Mouse (Mus musculus): Measurements from ENCODE around the gene Mypn. TPM values are rescaled to one million over a fixed set of nuclear protein-coding genes. Genes with fewer than 3 reads are reported as not detected.

Mypn gene
- polyA plus RNA-seq, 1 experiment from 2014 or later = 0.08 TPM

DNA sequence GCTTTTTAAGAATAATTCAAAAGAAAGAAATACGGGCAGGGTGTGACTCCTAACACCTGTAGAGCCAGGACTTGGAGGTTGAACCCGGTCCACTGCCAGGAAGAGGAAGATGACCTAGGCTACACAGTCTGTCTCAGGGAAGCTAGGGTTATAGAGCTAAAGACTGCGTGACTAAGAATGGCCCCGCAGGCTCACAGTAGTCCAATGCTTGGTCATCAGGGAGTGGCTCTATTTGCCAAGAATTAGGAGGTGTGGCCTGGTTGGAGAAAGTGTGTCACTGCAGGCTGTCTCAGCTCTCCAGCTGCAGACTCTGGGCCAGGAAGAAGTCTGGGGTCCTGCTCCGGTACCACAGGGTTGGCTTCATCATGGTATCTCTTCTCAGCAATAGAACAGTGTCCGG is 32.9 kb upstream of the Mypn start:
- H3K4me1 ChIP-seq = no peaks in the 10 kb centered on the region
- no peaks in the 10 kb centered on the region for H3K9me3 ChIP-seq (replicated peaks)
- no peak overlapping the region for H3K27ac ChIP-seq
- H3K36me3 ChIP-seq = no peaks in the 10 kb centered on the region
- no peak overlapping the region for H3K4me3 ChIP-seq
- no peak for ATAC-seq (ENCODE audit: low FRiP score)
- no peak overlapping the region for H3K4me2 ChIP-seq (replicated peaks)
- no peak overlapping the region for H3K9ac ChIP-seq
- 92% methylated on average over 6 of the region's 6 CpGs for WGBS
- H3K27me3 ChIP-seq = no peaks in the 10 kb centered on the region

GRCm38 (mm10) chr10:63235889-63236288 is 32.1 kb upstream of the Mypn start:
- Histone ChIP-seq H3K36me3 (no peaks in the 10 kb centered on the region), H3K4me1 (no peaks in the 10 kb centered on the region), H3K9ac (no peak overlapping the region), H3K9me3 (replicated peaks) (no peaks in the 10 kb centered on the region), H3K27me3 (no peaks in the 10 kb centered on the region), H3K4me3 (no peak overlapping the region), H3K27ac (no peak overlapping the region), H3K4me2 (replicated peaks) (no peak overlapping the region)
- 82% methylated on average over 7 of the region's 8 CpGs for WGBS
- ATAC-seq (ENCODE audit: low FRiP score) = no peak

DNA sequence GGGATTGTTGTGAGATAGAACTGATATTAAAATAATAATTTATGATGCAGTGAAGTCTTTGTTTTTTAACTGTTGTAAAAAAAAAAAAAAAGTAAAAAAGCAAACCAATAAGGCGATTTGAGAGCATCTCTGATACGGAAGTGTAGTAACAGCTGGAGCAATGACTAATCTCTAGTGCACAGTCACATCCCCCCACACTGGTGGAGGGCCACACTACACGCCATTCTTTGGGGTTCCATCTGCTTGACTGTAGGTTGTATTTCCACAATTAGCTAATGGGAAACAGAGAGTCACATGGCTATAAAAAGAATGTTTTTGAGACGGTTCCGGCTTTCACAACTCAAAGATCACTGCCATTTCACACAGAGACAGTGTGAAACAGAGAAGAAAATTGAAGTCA is 30.4 kb upstream of the Mypn start:
- Histone ChIP-seq H3K4me3 (no peak overlapping the region), H3K36me3 (no peaks in the 10 kb centered on the region), H3K4me1 (no peaks in the 10 kb centered on the region), H3K9me3 (replicated peaks) (no peaks in the 10 kb centered on the region), H3K9ac (no peak overlapping the region), H3K4me2 (replicated peaks) (no peak overlapping the region), H3K27me3 (no peaks in the 10 kb centered on the region), H3K27ac (no peak overlapping the region)
- 88% methylated on average over 5 of the region's 5 CpGs for WGBS
- ATAC-seq (ENCODE audit: low FRiP score) = no peak

DNA sequence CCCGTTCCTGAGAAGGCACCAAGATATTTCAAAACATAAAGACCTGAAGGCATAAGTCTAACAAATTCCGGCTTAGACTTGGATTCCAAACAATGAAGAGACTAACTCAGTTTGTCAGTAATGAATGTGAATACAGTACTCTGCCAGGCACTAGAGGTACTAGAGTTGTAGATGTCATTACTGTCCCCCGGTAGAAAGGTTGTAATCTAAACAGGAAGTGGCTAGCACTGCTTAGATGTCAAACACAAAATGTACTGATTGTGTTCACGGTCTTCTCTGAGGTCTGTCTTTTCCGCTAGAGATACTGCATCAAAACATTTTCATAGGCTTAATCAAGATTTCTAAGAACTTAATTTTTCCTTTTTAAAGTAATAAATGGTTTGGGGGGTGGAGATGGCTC is 27.9 kb upstream of the Mypn start:
- no peak overlapping the region for H3K9ac ChIP-seq
- H3K9me3 ChIP-seq (replicated peaks) = no peaks in the 10 kb centered on the region
- no peaks in the 10 kb centered on the region for H3K4me1 ChIP-seq
- H3K4me2 ChIP-seq (replicated peaks) = no peak overlapping the region
- no peak for ATAC-seq (ENCODE audit: low FRiP score)
- no peak overlapping the region for H3K4me3 ChIP-seq
- H3K36me3 ChIP-seq = no peaks in the 10 kb centered on the region
- no peak overlapping the region for H3K27ac ChIP-seq
- no peaks in the 10 kb centered on the region for H3K27me3 ChIP-seq
- 82% methylated on average over 5 of the region's 5 CpGs for WGBS

DNA sequence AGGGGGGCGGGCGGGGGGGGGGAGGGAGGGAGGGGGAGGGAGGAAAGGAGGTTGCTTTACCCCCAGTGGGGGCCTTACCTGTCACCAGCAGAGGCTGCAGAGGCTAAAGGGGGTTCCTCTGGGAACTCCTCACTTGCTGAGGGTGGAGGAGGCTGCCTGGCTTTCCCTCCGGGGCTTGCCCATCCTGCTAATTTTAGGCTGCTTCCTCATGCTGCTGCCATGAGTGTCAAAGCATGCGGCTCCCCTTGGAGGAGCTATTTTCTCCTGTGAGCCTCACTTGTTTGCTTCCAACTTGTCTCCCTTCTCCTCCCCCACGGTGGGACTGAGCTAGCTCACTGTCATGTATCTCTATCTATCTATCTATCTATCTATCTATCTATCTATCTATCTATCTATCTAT is 27.1 kb upstream of the Mypn start:
- no peak overlapping the region for H3K27ac ChIP-seq
- no peaks in the 10 kb centered on the region for H3K36me3 ChIP-seq
- H3K9me3 ChIP-seq (replicated peaks) = no peaks in the 10 kb centered on the region
- ATAC-seq (ENCODE audit: low FRiP score) = no peak
- H3K4me1 ChIP-seq = no peaks in the 10 kb centered on the region
- H3K27me3 ChIP-seq = no peaks in the 10 kb centered on the region
- no peak overlapping the region for H3K4me3 ChIP-seq
- H3K9ac ChIP-seq = no peak overlapping the region
- H3K4me2 ChIP-seq (replicated peaks) = no peak overlapping the region
- WGBS = 61% methylated on average over 3 of the region's 5 CpGs

DNA sequence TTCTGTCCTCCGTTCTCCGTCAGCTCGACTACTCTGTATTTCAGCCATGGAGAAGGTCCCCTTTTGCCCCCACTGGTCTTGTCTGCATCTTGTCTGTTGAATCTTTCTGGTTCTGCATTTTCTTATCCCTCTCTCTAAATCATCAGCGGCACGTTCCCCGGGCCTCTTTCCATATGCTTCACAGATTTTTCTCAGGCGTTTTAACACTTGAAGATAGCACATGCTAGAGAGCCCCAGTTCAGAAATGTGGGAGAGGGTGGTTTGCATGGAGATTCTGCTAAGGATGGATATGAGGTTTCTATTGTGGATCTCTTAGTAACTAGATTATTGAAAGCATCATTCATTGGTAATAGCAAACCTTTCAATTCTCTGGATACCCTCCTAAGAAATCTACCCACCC is 26.5 kb upstream of the Mypn start:
- Histone ChIP-seq H3K36me3 (no peaks in the 10 kb centered on the region), H3K27ac (no peak overlapping the region), H3K4me1 (no peaks in the 10 kb centered on the region), H3K9me3 (replicated peaks) (no peaks in the 10 kb centered on the region), H3K27me3 (no peaks in the 10 kb centered on the region), H3K4me2 (replicated peaks) (no peak overlapping the region), H3K4me3 (no peak overlapping the region), H3K9ac (no peak overlapping the region)
- no peak for ATAC-seq (ENCODE audit: low FRiP score)
- WGBS = 82% methylated on average over 7 of the region's 7 CpGs

- Histone ChIP-seq H3K4me1 (no peaks in the 10 kb centered on the region), H3K4me3 (no peak overlapping the region), H3K27me3 (no peaks in the 10 kb centered on the region), H3K27ac (no peak overlapping the region), H3K36me3 (no peaks in the 10 kb centered on the region), H3K4me2 (replicated peaks) (no peak overlapping the region), H3K9me3 (replicated peaks) (no peaks in the 10 kb centered on the region), H3K9ac (no peak overlapping the region)
- WGBS = 80% methylated on average over 12 of the region's 12 CpGs
- no peak for ATAC-seq (ENCODE audit: low FRiP score)
These were observed 20.6 kb upstream of the Mypn start for GRCm38 (mm10) chr10:63224341-63224740.

DNA sequence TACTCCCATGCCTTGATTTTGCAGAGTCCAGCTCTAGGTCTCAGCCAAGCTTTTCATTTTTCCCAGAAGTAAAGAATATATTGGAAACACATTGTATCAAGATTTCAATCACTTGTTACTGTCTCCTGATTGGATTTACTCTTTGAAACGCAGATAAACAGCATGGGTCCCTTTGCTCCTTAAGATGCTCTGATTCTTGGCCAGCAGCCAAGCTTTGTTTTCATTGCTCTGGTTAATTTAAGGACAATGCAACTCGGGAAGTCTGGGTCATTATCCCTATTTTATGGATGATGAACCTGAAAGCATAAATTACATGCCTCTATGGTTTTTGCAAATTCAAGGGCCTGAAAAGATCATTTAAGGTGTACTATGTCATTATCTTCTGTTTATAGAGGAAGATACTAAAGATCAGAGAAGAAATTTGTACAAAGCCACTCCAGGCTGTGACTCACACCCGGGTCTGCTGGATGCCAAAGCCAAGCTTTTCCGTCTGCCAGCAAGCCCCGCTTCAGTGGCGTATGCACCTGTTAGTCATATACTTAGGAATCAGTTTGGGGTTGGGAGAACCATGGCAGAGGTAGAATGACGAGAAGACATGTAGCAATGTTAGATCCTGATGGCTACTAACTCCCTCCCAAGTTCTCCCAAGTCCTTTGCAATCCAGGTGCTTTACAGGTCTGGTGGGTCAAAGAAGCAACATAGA is 17.5 kb upstream of the Mypn start:
- Histone ChIP-seq H3K4me1 (no peaks in the 10 kb centered on the region), H3K9me3 (replicated peaks) (no peaks in the 10 kb centered on the region), H3K27ac (no peak overlapping the region), H3K4me3 (no peak overlapping the region), H3K27me3 (no peaks in the 10 kb centered on the region), H3K9ac (no peak overlapping the region), H3K4me2 (replicated peaks) (no peak overlapping the region), H3K36me3 (no peaks in the 10 kb centered on the region)
- 61% methylated on average over 7 of the region's 7 CpGs for WGBS
- ATAC-seq (ENCODE audit: low FRiP score) = no peak

DNA sequence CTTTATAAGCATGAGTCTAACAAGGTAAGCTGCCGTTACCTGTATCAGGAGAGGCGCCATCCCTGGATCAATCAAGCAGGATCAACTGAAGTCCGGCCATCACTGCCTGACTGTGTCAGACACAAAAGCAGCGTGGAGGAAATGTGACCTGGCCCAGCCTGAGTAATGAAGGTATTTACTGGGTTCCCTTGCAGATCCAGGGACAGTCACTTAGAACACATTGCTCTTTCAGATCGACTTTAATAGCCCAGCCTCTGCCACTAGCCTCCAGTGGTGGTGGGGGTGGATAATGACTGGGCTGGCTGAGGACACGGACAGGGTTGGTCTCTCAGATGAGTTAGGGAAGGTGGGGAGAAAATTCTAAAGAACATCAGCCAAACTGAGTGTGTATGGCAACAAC is 5.1 kb upstream of the Mypn start:
- Histone ChIP-seq H3K27me3 (no peaks in the 10 kb centered on the region), H3K36me3 (no peaks in the 10 kb centered on the region), H3K9ac (no peak overlapping the region), H3K4me1 (no peaks in the 10 kb centered on the region), H3K9me3 (replicated peaks) (no peaks in the 10 kb centered on the region), H3K4me2 (replicated peaks) (no peak overlapping the region), H3K4me3 (no peak overlapping the region), H3K27ac (no peak overlapping the region)
- no peak for ATAC-seq (ENCODE audit: low FRiP score)
- 74% methylated on average over 6 of the region's 6 CpGs for WGBS

- Histone ChIP-seq H3K9me3 (replicated peaks) (no peaks in the 10 kb centered on the region), H3K27me3 (no peaks in the 10 kb centered on the region), H3K36me3 (no peaks in the 10 kb centered on the region), H3K27ac (no peak overlapping the region), H3K9ac (no peak overlapping the region), H3K4me2 (replicated peaks) (no peak overlapping the region), H3K4me1 (no peaks in the 10 kb centered on the region), H3K4me3 (no peak overlapping the region)
- WGBS = 84% methylated on average over 3 of the region's 3 CpGs
- no peak for ATAC-seq (ENCODE audit: low FRiP score)
These were observed 750 bp downstream of the Mypn start for GRCm38 (mm10) chr10:63203002-63203401.

- Histone ChIP-seq H3K4me2 (replicated peaks) (no peak overlapping the region), H3K9ac (no peak overlapping the region), H3K27ac (no peak overlapping the region), H3K4me3 (no peak overlapping the region), H3K27me3 (no peaks in the 10 kb centered on the region), H3K4me1 (no peaks in the 10 kb centered on the region), H3K9me3 (replicated peaks) (no peaks in the 10 kb centered on the region), H3K36me3 (no peaks in the 10 kb centered on the region)
- ATAC-seq (ENCODE audit: low FRiP score) = no peak
- 77% methylated on average over 8 of the region's 8 CpGs for WGBS
These were observed 2.2 kb downstream of the Mypn start for GRCm38 (mm10) chr10:63201534-63201933.

DNA sequence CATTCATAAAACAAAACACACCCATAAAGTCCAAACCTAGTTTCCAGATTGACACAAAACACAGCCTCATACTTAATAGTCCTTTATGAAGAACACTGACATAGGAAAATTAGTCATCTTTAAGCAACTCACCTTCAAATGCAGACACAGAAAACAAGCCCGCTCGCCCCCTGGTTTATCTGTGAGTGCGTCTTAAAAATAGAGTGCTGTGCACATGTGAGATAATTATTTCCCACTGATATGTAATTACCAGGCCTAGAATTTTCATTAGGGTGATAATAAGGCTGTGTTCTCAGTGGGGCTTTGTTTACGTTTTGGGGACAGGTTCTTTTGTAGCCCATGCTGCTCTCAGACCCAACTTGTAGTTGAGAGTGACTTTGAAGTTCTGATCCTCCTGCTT is 4.7 kb downstream of the Mypn start:
- H3K9ac ChIP-seq = no peak overlapping the region
- H3K36me3 ChIP-seq = no peaks in the 10 kb centered on the region
- no peak for ATAC-seq (ENCODE audit: low FRiP score)
- 89% methylated on average over 4 of the region's 4 CpGs for WGBS
- H3K27me3 ChIP-seq = no peaks in the 10 kb centered on the region
- no peaks in the 10 kb centered on the region for H3K9me3 ChIP-seq (replicated peaks)
- no peak overlapping the region for H3K4me3 ChIP-seq
- H3K4me2 ChIP-seq (replicated peaks) = no peak overlapping the region
- no peak overlapping the region for H3K27ac ChIP-seq
- no peaks in the 10 kb centered on the region for H3K4me1 ChIP-seq

GRCm38 (mm10) chr10:63192736-63193135 is 11.0 kb downstream of the Mypn start:
- no peaks in the 10 kb centered on the region for H3K27me3 ChIP-seq
- H3K27ac ChIP-seq = no peak overlapping the region
- 88% methylated on average over 14 of the region's 14 CpGs for WGBS
- no peak overlapping the region for H3K4me3 ChIP-seq
- H3K36me3 ChIP-seq = no peaks in the 10 kb centered on the region
- H3K9ac ChIP-seq = no peak overlapping the region
- no peak overlapping the region for H3K4me2 ChIP-seq (replicated peaks)
- no peaks in the 10 kb centered on the region for H3K4me1 ChIP-seq
- H3K9me3 ChIP-seq (replicated peaks) = no peaks in the 10 kb centered on the region
- no peak for ATAC-seq (ENCODE audit: low FRiP score)
